Mouse (Mus musculus) liver, adult (tissue): Measurements from ENCODE around the gene Capzb.

Source experiments
- GATA4 ChIP-seq: IDR thresholded peaks from 2 replicates; pipeline ENCODE4 v1.6.1; 2014; ENCODE audit warnings: mild to moderate bottlenecking, low read length; ENCODE audit not compliant: insufficient replicate concordance

Gene Capzb

DNA sequence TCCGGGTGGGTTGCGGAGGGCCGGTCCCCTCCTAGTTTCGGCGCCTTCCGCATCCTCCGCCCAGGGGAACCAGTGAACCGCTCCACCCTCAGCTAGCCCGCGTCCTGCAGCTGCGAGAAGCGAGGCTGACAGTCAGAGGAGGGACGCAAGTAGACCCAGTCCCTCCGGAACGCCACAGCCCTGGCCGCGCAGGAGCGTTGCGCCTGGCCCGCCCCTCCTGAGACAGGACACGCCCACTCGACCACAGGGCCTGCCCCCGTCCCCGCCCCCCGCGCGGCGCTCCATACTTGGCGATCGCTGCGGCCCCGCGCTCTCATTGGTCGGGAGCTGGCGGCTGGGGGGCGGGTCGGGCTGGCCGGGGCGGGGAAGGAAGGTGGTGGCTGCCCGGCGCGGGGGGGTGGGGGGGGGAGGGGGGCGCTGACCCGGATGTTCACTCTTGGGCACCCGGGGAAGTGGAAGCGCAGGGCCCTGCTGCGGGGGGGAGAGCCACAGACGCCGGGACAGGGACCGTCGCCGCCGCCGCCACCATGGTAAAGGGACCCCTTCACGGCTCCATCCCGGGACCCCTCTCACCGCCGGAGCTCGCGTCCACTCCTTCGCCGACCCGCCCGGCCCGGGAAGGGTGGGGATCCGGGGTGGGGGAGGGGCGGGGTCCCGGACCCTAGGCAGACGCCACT lies at the start of gene Capzb:
Gene Capzb (plus strand): TSS at position 401 of the 677 bp plus-strand sequence.
- TF ChIP-seq GATA4: peak; percentile 16; the same call in 1 of the 2 replicates

DNA sequence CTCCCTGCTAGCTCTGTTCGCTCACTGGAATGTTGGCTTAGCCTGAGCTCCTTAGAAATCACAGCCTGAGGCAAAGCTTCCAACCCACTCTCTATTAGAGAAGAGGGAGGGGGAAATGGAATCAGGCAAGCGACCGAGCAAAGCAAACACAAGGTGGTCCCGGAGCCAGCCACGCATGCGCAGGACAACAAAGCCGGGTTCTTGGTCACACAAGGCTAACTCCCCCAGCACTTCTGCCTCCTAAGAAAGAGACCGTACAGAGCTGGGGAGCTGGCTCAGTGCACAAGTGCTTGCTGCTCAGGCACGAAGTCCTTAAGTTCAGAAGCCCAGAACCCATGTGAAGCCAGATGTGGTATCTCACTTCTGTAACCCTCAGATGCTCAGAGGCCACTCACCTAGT lies 49.7 kb upstream of the Capzb start:
- TF ChIP-seq GATA4: no peak

DNA sequence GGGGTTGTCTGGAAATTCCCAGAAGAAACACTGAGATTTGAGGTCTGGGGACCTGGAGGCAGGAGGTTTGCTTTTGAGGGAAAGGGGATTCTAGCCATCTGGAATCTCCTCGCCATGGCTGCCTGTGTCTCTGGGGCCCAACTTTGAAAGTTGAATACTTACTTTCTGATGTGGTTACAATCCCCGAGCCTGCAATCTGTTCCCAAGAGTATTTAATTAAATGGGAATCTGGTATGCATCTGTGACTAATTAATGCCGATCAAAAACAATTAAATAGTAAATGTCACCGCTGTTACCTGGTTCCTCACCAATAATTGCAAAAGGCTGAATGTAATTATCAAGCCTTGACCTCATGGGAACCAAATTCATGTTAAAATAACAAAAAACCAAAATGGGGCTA lies 48.1 kb upstream of the Capzb start:
- no peak for TF ChIP-seq GATA4

DNA sequence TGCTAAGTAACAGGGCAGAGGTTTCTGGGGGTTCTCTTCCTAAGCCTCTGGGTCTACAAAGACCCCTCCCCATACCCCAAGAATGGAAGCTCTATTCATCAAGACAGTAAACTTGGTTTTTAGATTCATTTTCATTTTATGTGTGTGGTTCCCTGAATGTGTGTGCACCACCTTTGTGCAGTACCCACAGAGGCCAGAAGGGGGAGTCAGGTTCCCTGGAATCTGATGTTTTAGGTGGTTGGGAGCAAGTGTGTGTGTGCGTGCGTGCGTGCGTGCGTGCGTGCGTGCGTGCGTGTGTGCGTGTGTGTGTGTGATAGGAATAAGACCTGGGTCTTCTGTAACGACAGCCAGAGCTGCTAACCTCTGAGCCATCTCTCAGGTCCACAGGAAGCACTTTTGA lies 47.5 kb upstream of the Capzb start:
- no peak for TF ChIP-seq GATA4

DNA sequence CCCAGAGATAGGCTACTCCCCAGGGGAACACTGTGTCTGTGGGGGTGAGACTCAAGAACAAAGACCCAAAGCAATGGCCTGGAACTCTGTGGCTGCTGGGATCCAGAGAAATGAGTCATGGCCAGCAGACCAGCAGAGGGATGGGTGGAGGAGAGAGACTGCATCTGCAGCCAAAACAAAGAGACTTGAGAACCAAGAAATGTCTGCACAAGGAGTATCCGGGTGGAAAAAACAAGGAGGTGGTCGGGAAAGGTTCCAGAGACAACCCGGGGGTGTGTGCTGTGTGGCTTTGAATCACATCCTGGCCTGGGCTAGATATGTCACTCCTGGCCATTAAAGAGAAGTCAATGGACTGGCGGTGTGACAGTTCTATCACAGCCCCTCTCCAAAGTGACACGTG lies 45.9 kb upstream of the Capzb start:
- no peak for TF ChIP-seq GATA4

- no peak for TF ChIP-seq GATA4
Measured at GRCm38 (mm10) chr4:139151370-139151769, 41.3 kb upstream of the Capzb start.

DNA sequence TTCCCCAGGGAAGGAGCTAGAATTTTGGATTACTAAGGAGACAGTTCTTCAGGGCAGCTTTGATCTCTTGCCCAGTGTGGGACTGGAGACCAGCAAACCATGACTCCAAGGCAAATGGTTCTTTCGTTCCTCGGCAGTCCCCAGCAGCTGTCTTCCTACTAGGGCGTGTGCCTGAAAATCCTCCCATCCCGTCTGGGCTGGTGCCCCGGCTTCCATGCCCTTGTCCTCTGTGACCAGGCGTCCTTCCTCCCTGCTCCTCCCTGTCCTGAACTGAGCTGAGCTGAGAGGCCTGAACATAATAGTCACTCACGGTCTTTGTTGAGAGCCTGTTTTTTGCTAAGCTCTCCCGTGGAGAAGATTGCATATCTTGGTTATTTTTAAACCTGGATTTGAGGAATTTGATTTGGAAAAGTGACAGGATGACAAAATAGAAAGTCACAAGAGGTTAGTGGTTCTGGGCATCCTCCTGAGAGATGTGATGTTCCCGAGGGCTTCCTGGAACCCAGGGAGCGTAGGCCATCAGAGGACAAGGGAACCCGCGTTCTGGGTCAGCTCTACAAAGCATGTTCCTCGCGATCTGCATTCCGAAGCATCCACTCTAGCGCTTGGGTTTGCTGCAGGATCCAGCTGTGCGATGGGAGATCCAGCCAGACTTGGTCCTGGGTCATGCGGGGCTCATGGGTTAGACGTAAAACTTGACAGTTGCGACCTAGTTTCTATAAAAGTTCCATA lies 38.0 kb upstream of the Capzb start:
- TF ChIP-seq GATA4: no peak

- TF ChIP-seq GATA4: no peak
Measured at GRCm38 (mm10) chr4:139156538-139156937, 36.2 kb upstream of the Capzb start.

- no peak for TF ChIP-seq GATA4
Measured at GRCm38 (mm10) chr4:139158350-139158749, 34.3 kb upstream of the Capzb start.

- TF ChIP-seq GATA4: no peak
Measured at GRCm38 (mm10) chr4:139161076-139161475, 31.6 kb upstream of the Capzb start.

GRCm38 (mm10) chr4:139164082-139164481 lies 28.6 kb upstream of the Capzb start:
- no peak for TF ChIP-seq GATA4

DNA sequence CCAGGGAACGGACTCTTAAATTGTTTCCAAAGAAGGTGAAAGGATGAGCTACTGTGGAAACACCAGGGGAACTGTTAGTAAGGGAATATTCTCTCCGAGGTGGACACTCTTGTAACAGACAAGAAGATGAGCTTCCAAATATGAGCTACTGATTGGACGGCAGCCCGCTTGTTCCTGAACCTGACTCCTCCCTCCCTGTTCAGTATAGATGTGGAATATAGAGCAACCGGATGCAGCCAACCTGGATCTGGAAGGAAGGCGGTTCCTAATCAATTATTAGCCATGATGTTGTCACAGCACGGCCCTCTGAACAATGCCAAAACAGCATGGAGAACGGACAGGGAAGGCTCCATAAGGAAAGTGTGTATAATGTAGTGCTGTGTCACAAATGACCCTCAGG lies 27.4 kb upstream of the Capzb start:
- TF ChIP-seq GATA4: no peak

GRCm38 (mm10) chr4:139166244-139166643 lies 26.5 kb upstream of the Capzb start:
- TF ChIP-seq GATA4: no peak

DNA sequence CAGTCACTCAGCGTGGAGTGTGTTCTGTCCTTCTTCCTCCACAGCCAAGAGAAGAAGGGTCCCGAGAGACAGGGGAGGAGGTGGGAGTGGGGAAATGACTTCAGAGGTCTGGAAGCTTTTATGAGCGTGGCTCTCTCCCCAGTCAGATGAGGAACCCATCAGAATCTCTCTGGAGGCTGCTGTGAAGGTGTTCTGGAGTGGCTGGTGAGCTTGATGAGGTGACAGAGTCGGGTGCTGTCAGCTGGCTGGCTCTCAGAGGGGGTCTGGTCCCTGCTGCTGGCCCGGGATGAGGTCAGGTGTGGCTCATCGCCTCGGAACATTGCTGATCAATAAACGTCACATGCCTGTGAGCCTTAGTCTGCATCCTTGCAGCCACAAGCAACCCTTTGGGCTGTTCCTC lies 25.6 kb upstream of the Capzb start:
- no peak for TF ChIP-seq GATA4

DNA sequence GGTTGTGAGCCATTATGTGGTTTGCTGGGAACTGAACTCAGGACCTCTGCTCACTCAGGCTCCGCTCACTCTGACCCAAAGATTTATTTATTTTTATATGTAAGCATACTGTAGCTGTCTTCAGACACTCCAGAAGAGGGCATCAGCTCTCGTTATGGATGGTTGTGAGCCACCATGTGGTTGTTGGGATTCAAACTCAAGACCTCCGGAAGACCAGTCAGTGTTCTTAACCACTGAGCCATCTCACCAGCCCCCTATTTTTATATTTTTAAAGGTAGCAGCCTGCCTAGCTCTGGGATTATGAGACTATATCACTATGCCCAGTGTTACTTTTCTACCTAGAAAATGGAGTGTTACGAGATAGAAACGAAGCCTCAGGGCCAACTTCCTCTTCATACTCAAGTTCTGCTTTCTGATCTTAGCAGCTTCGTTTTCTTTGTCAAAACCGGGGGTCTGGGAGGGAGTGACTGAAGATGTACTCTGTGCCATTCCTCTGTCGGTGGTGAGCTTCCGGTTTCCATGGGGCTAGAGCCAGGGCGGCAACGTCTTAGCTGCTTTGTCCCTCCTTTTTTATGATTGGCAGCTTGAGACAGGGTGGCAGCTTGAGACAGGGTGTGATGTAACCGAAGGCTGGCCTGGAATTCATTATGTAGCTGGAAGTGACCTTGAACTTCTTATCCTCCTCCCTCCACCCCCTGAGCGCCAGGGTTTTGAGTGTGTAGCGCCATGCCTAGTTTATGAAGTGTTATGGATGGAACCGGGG lies 23.5 kb upstream of the Capzb start:
- TF ChIP-seq GATA4: no peak

DNA sequence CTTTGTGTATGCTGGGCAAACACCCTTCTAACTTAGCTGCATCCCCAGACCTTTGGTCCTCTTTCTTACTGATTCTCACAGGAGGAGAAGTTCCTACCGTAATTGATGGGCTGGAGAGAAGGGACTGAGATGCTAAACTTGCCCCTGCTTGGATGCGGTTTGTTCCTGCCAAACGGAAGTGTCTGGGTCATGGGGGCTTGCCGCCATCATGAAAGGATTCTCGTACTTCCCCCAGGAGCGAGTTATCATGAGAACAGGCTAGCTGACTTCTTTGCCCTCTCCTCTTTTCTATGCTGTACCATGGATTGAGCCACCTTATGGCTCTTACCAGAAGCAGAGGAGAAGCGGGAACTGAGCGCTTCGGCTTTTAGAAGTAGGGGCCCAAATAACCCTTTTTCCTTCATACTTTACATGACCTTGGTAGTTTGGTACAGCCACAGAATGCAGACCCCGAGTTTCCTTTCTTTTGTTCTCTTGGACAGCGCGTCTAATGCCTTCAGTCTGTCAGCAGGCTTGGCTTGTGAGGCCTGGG lies 22.9 kb upstream of the Capzb start:
- no peak for TF ChIP-seq GATA4
